Mouse (Mus musculus): ENCODE data around the gene Mettl26. TPM values are rescaled to one million over a fixed set of nuclear protein-coding genes. Genes with fewer than 3 reads are reported as not detected.

The Mettl26 gene
- total RNA-seq, 2 experiments from 2014 or later: 27.7 to 33.7 TPM

DNA sequence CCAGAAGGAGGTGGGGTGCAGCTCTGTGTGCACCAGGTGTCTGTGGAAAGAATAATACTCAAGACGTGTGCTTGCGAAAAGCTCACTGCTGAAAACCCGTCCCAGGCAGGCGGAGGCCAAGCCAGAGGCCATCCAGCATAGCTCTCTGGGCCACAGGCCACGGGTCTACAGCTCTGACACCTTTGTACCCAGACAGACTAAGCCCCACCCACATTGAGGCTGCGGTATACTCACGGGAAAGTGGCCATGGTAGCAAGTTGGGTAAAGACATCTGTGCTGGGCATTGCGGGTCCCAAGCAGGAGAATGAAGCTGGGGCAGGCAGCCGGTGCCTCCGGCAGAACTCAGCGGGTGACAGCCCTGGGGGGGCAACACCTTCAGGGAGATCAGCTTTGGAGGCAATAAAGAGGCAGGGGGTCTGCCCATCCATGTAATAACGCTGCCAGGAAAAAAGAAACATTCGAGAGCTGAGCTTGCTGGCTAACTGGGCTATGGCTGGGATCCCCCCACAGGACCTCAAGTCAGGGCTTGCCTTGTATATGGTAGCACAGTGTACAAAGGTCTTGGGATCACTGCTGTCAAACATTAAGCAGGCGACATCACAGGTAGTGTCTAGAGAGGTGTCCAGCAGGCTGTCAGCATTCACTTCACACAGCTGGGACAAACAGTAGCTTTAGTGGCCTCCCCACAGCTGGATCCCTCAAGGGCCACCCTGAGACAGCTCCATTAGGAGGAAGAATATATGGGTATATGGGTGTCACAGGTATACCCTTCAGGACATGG is 35.2 kb upstream of the Mettl26 start:
- Histone ChIP-seq H3K4me3 (peak overlapping the region; percentile 28), H3K27ac (peak overlapping the region; percentile 99)
- TF ChIP-seq CTCF (IDR thresholded peaks at IDR 0.05): no peak
- no peak for DNase-seq
- intact Hi-C loops (cut with DNase I): no loop called here

DNA sequence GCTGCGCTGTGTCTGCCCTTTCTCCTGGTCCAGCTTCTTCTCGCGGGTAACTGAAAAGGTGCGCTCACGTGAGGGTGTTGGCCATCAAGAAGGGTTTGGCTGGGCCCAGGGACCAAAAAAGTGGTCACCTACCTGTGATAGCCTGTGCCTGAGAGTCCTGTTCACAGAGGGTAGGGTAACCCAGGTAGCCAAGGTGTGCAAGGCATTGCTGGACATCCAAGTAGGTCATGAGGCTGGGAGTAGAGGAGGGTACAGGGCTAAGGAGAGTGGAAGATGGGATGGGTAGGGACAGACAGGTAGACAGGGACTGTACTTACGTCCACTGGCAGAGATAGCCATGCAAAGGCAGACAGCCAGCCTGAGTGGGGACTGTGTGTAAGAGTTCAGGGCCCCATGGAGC is 34.4 kb upstream of the Mettl26 start:
- intact Hi-C loops (cut with DNase I): no loop called here
- Histone ChIP-seq H3K4me3 (no peak overlapping the region), H3K27ac (peak overlapping the region; percentile 99)
- DNase-seq: no peak
- TF ChIP-seq CTCF (IDR thresholded peaks at IDR 0.05): no peak

DNA sequence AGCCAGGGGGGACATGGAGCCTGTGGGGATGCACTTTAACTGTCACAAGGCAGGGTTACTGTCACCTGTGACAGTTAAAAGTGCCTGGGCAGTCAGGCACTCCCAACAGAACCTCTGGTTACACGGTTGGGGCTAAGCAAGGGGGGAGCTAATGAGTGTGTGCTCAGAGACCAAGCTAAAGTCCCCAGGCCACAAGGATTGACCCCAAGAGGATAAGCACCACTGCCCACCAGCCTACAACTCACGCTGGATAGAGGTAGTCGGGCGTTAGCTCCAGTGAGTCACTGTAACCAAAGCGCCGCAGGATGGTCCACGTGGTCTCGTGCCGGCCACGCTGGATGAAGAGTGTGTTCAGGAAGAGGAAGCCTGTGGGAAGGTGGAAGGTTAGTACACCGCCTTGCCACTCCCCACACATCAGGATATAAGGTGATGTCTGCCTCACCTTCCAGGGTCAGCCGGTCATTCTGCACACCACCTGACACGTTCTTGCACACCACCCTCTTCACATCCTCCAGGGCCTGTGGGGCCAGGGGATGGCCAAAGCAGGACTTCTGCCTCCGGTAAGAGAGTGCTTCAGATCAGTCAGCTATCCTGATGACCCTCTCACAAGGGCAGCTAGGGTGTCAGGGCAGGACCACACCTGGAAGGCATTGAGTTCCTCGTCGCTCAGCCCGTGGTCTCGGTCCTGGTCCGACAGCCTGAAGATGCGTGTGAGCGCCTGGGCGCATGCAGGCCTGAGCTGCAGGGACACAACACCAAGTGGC is 33.6 kb upstream of the Mettl26 start, which contains the start of gene Gm20683:
Gene Gm20683 (minus strand): TSS at position 647 of the 764 bp plus-strand sequence.
- intact Hi-C loops (cut with DNase I): no loop called here
- H3K27ac ChIP-seq: peak within 1 kb of the TSS; percentile 99; the same call in 1 of the 2 replicates
- H3K4me3 ChIP-seq: no peak within 1 kb of the TSS
- DNase-seq: no peak
- TF ChIP-seq CTCF (IDR thresholded peaks at IDR 0.05): no peak

DNA sequence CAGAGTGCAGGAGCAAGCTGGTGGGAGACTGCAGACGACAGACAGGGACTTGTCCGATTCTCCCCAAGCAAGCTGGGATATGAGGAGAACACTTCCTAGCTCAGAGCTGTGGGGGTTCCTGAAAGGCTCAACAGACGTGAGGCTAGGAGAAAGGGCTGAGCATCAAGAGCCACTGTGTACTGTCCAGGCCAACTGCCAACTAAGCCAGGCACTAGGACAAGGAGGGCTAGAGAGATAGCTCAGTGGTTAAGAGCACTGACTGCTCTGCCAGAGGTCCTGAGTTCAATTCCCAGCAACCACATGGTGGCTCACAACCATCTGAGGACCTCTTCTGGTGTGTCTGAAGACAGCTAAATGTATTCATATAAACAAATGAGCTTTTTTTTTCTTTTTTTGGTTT is 32.4 kb upstream of the Mettl26 start:
- no peak overlapping the region for H3K27ac ChIP-seq
- DNase-seq: no peak
- TF ChIP-seq CTCF (IDR thresholded peaks at IDR 0.05): no peak
- intact Hi-C loops (cut with DNase I): no loop called here
- no peak overlapping the region for H3K4me3 ChIP-seq

DNA sequence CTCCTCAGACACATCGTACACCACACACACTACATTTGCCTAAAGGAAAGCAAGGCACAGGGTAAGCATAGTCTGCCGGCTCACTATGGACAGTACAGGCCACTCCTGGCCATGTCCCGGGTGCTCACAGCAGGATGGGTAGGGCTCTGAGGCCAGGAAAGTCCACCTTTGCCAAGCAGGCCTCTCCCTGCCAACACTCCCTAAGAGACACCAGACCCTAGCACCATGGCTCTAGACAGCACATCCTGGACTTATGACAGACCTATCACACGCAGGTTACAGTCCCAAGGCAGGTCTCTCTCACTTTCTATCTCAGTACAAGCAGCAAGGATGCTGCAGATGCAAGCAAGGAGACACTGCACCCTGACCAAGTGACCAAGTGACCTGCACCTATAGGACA is 31.8 kb upstream of the Mettl26 start:
- H3K27ac ChIP-seq: peak overlapping the region; percentile 97
- peak overlapping the region; percentile 98 for H3K4me3 ChIP-seq
- peak; percentile 38 for DNase-seq
- TF ChIP-seq CTCF (IDR thresholded peaks at IDR 0.05): no peak
- intact Hi-C loops (cut with DNase I): no loop called here

DNA sequence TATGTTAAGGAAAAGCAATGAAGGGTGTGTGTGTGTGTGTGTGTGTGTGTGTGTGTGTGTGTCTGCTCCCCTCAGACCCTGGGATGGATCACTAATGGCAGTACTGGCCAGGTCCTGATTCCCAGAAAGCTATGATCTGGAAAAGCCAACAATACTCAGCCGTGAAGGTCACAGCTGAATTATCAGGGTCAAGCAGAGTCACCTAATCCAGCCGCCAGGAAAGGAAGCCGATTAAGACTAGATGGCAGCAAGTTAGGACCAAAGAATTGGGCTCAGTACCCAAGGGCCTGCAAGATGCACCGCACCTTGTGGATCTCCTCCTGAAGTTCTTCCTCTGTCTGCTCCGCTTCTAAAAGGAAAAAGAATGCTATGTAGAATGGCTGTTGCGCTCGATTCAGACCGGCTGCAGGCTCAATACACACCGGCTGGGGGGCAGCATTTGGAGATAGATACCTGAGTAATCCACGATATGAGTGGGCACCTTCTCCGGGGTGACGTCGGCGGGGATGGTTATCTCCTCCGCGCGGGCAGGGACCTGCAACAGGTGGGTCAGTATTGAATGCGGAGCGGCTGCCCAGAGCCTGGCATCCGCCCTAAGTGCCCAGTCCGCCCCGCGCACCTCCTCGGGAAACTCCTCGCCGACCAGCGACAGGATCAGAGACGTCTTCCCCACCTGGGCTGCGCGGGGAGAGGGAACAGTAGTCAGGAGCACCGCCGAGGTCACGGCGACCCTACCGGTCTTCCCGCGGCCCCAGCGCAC is 31.1 kb upstream of the Mettl26 start:
- H3K4me3 ChIP-seq: peak overlapping the region; percentile 98
- no peak for TF ChIP-seq CTCF (IDR thresholded peaks at IDR 0.05)
- H3K27ac ChIP-seq: peak overlapping the region; percentile 97
- intact Hi-C loops (cut with DNase I): loop anchor here (2.0 kb wide), 1 partner anchor 17 kb away; the partner anchor contains the start of gene Wdr90
- no peak for DNase-seq

DNA sequence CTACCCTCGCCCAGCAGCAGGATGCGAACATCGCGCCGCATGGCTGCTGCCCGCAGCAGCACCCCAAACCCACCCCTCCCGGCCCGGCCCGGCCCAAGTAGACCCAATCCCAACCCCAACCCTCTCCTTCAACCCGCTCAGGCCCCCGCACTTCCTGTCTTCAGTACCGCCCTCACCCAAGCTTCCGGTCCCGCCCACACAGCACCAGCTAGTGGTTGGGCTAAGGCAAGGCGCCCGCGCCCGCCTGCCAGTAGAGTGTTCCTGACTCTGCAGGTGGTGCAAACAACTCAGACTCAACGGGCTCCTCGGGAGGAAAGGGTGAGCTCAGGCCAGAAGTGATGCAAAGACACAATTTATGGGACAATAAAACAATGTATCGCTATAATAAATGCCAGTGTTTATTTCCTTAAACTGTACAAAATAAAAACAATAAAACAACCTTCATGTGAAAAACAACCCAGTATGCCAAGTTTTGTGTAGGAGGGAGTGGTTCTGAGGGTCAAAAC is 30.4 kb upstream of the Mettl26 start, which contains the start of gene Rhot2:
Gene Rhot2 (minus strand): TSS at position 456 of the 506 bp plus-strand sequence.
- Histone ChIP-seq H3K4me3 (peak within 1 kb of the TSS; percentile 98), H3K27ac (peak within 1 kb of the TSS; percentile 97)
- intact Hi-C loops (cut with DNase I): loop anchor here (2.0 kb wide), 1 partner anchor 16 kb away; the partner anchor contains the start of gene Wdr90
- DNase-seq: peak; percentile 98
- TF ChIP-seq CTCF (IDR thresholded peaks at IDR 0.05): peak; percentile 59

DNA sequence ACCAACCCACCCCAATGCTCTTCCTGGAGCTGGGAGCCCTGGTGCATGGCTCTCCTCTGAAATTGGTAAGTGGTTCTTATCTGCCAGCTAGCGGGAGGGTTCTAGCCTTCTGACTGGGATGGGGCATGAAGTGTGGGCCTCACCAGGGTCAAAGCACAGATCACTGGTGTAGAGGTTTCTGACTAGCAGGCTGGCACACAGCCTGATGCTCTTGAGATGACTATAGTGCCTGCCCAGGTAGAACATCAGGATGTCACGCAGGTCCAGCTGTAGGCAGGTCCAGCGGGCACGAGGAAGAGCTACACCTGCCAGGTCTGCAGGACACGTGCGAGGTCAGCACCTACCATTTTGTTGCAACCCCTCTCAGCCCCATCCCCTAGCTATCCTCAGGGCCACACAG is 14.6 kb upstream of the Mettl26 start:
- intact Hi-C loops (cut with DNase I): loop anchor here (2.0 kb wide), 1 partner anchor 15 kb away; the partner anchor contains the start of gene Rhot2
- H3K4me3 ChIP-seq: no peak overlapping the region

DNA sequence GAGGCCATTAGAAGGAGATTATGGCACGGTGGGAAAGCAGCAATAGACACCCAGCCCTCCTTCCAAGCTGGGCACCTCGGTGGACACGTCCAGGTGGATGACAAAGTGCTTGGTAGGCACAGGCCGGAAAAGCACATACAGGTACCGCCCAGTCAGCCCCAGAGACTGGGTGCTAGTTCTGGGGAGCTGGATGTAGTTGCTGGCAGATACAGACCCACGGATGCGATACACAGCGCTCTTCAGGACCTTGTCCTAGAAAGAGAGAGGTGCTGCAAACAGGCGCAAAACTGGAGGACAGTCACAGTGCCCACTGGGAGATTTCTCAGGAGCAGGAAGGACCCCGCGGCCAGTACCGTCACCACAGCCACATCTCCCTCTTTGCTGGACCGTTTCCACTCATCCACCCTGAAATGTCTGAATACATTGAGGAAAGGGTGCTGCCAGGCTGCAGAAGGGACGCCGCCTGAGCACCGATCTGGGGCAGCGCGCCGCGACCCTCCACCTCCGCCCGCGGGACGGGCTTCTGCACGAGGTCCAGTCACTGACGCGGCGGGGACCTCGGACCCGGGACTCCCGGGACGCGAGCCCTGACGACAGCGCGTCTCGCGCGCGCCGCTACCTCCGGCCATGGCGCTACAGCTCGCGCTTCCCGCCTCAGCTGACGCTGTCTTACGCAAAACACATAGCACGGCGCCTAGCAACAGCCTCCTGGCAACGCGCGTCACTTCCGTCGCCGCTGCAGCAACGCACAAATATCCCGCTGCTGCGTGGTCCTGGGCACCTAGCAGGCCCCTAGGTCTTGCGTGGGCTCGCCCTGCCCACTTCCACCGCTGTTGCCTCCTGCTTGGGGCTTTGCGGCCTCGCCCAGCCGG is 13.8 kb upstream of the Mettl26 start, which contains the start of gene Wdr90:
Gene Wdr90 (minus strand): TSS at position 670 of the 872 bp plus-strand sequence.
- intact Hi-C loops (cut with DNase I): loop anchor here (2.0 kb wide), 1 partner anchor 16 kb away; the partner anchor contains the start of gene Rhot2

More for the DNA sequence above, 14.6 kb upstream of the Mettl26 start:
- no peak overlapping the region for H3K27ac ChIP-seq
- DNase-seq: no peak
- TF ChIP-seq CTCF (IDR thresholded peaks at IDR 0.05): no peak

DNA sequence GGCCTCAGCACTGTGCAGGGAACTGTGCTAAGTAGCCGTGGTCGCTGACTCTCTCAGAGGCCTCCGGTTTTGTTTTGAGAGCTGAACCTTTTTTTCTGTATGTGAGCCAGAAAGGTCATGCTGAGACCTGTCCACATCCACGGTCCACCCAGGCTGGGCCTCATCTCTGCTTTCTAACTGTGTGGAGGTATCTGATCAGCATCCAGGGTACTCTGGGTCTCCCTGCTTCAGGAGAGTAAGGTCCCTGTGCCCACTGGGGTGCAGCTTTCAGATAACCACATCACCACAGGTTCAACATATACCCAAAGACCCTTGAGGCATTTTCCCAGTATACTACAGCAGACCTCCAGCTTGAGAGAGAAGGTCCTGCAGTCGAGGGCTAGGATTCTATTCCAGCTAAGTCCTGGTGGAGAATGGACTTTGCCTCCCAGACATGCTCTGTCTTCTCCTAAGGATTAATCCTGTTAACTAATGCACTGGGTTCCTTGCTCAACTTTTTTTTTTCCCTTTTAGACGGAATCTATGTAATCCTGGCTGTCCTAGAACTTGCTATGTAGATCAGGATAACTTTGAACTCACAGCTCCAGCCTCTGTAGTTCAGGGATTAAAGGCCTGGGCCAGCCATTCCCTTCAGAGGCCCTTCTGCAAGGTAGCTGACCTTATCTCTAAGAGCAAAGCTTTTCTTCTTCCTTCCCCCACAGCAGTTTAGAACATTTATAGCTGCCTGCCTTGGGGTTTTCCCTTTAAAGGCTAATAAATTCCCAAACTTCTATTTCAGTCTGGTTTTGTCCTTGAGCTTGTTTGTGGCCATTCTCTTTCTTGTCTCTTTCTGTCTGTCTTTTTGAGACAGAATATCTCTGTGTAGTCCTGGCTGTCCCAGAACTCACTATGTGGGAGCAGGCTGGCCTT is 12.9 kb upstream of the Mettl26 start:
- Histone ChIP-seq H3K4me3 (peak overlapping the region; percentile 93), H3K27ac (peak overlapping the region; percentile 94)
- TF ChIP-seq CTCF (IDR thresholded peaks at IDR 0.05): no peak
- no peak for DNase-seq
- intact Hi-C loops (cut with DNase I): loop anchor here (2.0 kb wide), 1 partner anchor 17 kb away; the partner anchor contains the start of gene Rhot2

More for the DNA sequence above, 13.8 kb upstream of the Mettl26 start, which contains the start of gene Wdr90:
- H3K4me3 ChIP-seq: peak within 1 kb of the TSS; percentile 93
- peak within 1 kb of the TSS; percentile 94 for H3K27ac ChIP-seq
- peak; percentile 37; the same call in 1 of the 2 replicates for TF ChIP-seq CTCF (IDR thresholded peaks at IDR 0.05)
- peak; percentile 94 for DNase-seq
